Mouse (Mus musculus) C3H10T1/2 (cell line): Measurements from ENCODE around the gene Olfr733. TPM values are rescaled to one million over a fixed set of nuclear protein-coding genes. Genes with fewer than 3 reads are reported as not detected.

Source experiments
- polyA plus RNA-seq, 2 experiments: library from polyadenylated mRNA; unstranded; fragments of >200 nt; fragmentation: generic; extraction: Trizol; gene quantifications; one replicate each; pipeline ENCODE4 v1.2.1; 2012; ENCODE audit warnings: missing spikeins in 2 of 2

Olfr733 gene
- polyA plus RNA-seq: not detected

DNA sequence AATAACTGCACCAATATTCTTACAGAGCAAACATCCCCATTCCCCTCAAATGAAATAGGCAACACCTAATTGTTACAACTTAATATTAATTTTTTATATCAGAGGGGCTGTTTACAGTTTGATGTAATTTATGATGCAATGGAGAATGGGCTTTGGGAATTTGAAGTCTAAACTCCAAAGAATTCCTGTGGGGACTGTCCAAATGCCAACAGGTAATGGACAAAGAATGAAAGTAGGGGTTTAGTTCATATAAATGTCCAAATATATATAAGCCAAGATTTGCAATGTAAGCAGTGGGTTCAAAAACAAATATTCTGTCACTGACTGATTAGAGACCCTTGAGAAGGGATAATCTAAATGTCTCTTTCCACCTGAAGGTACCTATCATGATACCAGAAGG, at the start of gene Olfr733:
Gene Olfr733 (minus strand): TSS at position 101 of the 400 bp plus-strand sequence.

DNA sequence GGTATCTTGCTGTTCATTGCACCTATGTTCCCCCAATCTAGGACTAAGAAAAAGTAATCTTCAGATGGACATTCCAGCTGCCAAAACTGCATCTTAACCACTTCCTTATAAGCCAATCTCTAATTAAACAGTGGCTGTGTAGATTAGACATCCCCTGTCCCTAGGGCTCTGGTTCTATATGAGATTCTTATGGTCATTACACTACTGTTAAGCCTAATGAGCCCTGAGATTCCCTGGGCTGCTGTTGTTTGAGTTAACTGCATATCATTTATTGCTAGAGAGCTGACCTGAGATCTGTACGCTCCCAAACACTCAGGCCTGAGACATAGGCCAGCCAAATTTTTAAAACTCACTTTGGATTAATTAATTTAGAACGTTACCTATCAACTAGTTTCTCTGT, 47.5 kb upstream of the Olfr733 start, which contains the start of gene Olfr735:
Gene Olfr735 (minus strand): TSS at position 77 of the 400 bp plus-strand sequence.

DNA sequence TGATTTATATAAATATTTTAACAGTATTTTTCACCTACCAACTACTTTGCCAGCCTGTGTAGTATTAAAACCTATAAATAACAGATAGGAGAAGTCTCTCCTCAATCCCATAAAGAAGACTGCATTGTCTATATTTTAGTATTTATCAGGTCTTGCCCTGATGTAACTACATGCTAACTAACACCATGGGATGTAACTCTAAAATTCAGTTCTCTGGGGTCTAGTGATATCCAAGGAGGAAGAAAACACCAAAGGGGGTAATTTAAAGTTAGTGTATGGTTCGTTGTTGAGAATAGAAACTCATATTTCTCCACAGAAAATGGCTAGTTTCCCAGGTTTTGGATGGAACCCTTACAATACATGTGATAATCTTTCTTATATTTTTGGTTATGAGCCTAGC, 25.3 kb upstream of the Olfr733 start, which contains the start of gene Olfr734:
Gene Olfr734 (minus strand): TSS at position 101 of the 400 bp plus-strand sequence.

DNA sequence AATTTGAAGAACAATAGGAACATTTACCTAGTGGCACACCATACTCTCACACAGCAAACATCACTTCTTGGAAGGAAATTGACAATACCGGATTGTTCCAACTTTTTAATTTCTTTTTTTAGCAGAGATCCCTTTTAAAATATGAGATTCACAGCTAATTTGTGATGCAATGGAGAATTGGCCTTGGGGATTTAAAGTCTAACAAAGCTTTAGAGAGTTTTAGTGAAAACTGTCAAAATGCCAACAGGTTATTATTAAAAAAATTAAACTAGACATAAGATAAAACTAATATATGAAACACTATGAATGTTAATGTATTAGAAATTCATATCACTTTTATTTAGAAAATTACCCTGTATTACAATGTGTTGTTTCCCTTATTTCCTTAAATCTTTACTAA, 17.2 kb downstream of the Olfr733 start, which contains the start of gene Olfr732:
Gene Olfr732 (minus strand): TSS at position 101 of the 400 bp plus-strand sequence.

Other genes starting within 250 kb of the Olfr733 start
- not detected for gene Olfr726, start 210.6 kb downstream of the Olfr733 start, polyA plus RNA-seq
- not detected for gene Olfr727, start 178.3 kb downstream of the Olfr733 start, polyA plus RNA-seq
- gene Olfr728, start 158.8 kb downstream of the Olfr733 start, polyA plus RNA-seq: not detected
- gene Olfr729, start 148.6 kb downstream of the Olfr733 start, polyA plus RNA-seq: not detected
- gene Olfr730, start 113.3 kb downstream of the Olfr733 start, polyA plus RNA-seq: not detected
- gene Olfr731, start 59.7 kb downstream of the Olfr733 start, polyA plus RNA-seq: not detected
- not detected for gene Olfr732, start 17.3 kb downstream of the Olfr733 start, polyA plus RNA-seq
- not detected for gene Olfr734, start 25.2 kb upstream of the Olfr733 start, polyA plus RNA-seq
- not detected for gene Olfr735, start 47.4 kb upstream of the Olfr733 start, polyA plus RNA-seq
- not detected for gene Tlr11, start 56.4 kb upstream of the Olfr733 start, polyA plus RNA-seq
- gene Olfr736, start 79.6 kb upstream of the Olfr733 start, polyA plus RNA-seq: not detected
- not detected for gene Olfr738, start 106.0 kb upstream of the Olfr733 start, polyA plus RNA-seq
- not detected for gene Olfr739, start 117.1 kb upstream of the Olfr733 start, polyA plus RNA-seq
- gene Olfr740, start 144.0 kb upstream of the Olfr733 start, polyA plus RNA-seq: not detected
- not detected for gene Olfr741, start 171.2 kb upstream of the Olfr733 start, polyA plus RNA-seq
- not detected for gene Olfr742, start 202.1 kb upstream of the Olfr733 start, polyA plus RNA-seq
- gene Olfr743, start 220.3 kb upstream of the Olfr733 start, polyA plus RNA-seq: not detected